Mouse (Mus musculus) gastrocnemius, adult 18-20 months (tissue): ENCODE data around the gene Pla2g15. TPM values are rescaled to one million over a fixed set of nuclear protein-coding genes. Genes with fewer than 3 reads are reported as not detected.

Experiments used
- DNase-seq: peaks from one replicate; pipeline ENCODE4 v3.0.0; 2021; ENCODE audit warnings: low spot score
- long read RNA-seq, 2 experiments: library from polyadenylated mRNA; stranded (forward); transcript quantifications; one replicate each; pipeline ENCODE4 v2.0.0; 2021
- total RNA-seq, 2 experiments: library from RNA; stranded (reverse); gene quantifications; 2 replicates each; pipeline ENCODE4 v1.2.3; 2021

The Pla2g15 gene
- total RNA-seq: 1 to 10 TPM; 3.4 to 5.7 TPM
- long read RNA-seq, experiment 1, transcript Pla2g15-201 (6 exons, 2,706 nt): major isoform, 6 of 6 reads
- long read RNA-seq, experiment 1, partial matches to known transcripts: 0 of 6 reads
- long read RNA-seq, experiment 1, other reads (novel, unspliced or antisense): 0 of 6 reads
- long read RNA-seq, experiment 2, partial matches to known transcripts: 0 of 4 reads
- long read RNA-seq, experiment 2, other reads (novel, unspliced or antisense): 1 of 4 reads

- DNase-seq: peak; percentile 93
Observed at GRCm38 (mm10) chr8:106149801-106150652, at the start of gene Pla2g15. Gene Pla2g15, plus strand, starts transcription at chr8:106150399.

- no peak for DNase-seq
Observed at GRCm38 (mm10) chr8:106102321-106102720, 47.9 kb upstream of the Pla2g15 start.

GRCm38 (mm10) chr8:106103888-106104287 is 46.3 kb upstream of the Pla2g15 start:
- DNase-seq: no peak

- no peak for DNase-seq
Observed at GRCm38 (mm10) chr8:106106193-106106592, 44.0 kb upstream of the Pla2g15 start.

GRCm38 (mm10) chr8:106108080-106108479 is 42.1 kb upstream of the Pla2g15 start:
- DNase-seq: no peak

GRCm38 (mm10) chr8:106108729-106109128 is 41.5 kb upstream of the Pla2g15 start:
- peak; percentile 17 for DNase-seq

GRCm38 (mm10) chr8:106112041-106112440 is 38.2 kb upstream of the Pla2g15 start:
- DNase-seq: no peak

GRCm38 (mm10) chr8:106112514-106112913 is 37.7 kb upstream of the Pla2g15 start:
- DNase-seq: no peak

GRCm38 (mm10) chr8:106115897-106116296 is 34.3 kb upstream of the Pla2g15 start:
- DNase-seq: no peak

GRCm38 (mm10) chr8:106123443-106123842 is 26.8 kb upstream of the Pla2g15 start:
- no peak for DNase-seq

- no peak for DNase-seq
Observed at GRCm38 (mm10) chr8:106126055-106126454, 24.1 kb upstream of the Pla2g15 start.

GRCm38 (mm10) chr8:106127054-106127453 is 23.1 kb upstream of the Pla2g15 start:
- no peak for DNase-seq

GRCm38 (mm10) chr8:106127882-106128410 is 22.3 kb upstream of the Pla2g15 start:
- peak; percentile 31 for DNase-seq

- no peak for DNase-seq
Observed at GRCm38 (mm10) chr8:106129232-106129930, 20.8 kb upstream of the Pla2g15 start.

- DNase-seq: no peak
Observed at GRCm38 (mm10) chr8:106129997-106130396, 20.2 kb upstream of the Pla2g15 start.

- DNase-seq: no peak
Observed at GRCm38 (mm10) chr8:106130505-106130904, 19.7 kb upstream of the Pla2g15 start.

GRCm38 (mm10) chr8:106131021-106131420 is 19.2 kb upstream of the Pla2g15 start:
- DNase-seq: no peak

GRCm38 (mm10) chr8:106131488-106132222 is 18.5 kb upstream of the Pla2g15 start:
- no peak for DNase-seq

- no peak for DNase-seq
Observed at GRCm38 (mm10) chr8:106132356-106132755, 17.8 kb upstream of the Pla2g15 start.

GRCm38 (mm10) chr8:106133526-106133925 is 16.7 kb upstream of the Pla2g15 start:
- DNase-seq: no peak

- DNase-seq: no peak
Observed at GRCm38 (mm10) chr8:106133946-106134345, 16.3 kb upstream of the Pla2g15 start.
